Mouse (Mus musculus): ENCODE data around the gene Col9a3. TPM values are rescaled to one million over a fixed set of nuclear protein-coding genes. Genes with fewer than 3 reads are reported as not detected.

Gene Col9a3
- polyA plus RNA-seq, 1 experiment: 38.8 TPM

- DNase-seq: no peak
- H3K4me1 ChIP-seq (ENCODE audit: control insufficient read depth, insufficient read depth, low read length): peaks cover 6% of the 10 kb centered on the region; the same call in 1 of the 2 replicates
- no peak for TF ChIP-seq POLR2A (IDR thresholded peaks at IDR 0.05; ENCODE audit: borderline replicate concordance, insufficient read depth, low read length)
- no peak for TF ChIP-seq CTCF (IDR thresholded peaks at IDR 0.05; ENCODE audit: borderline replicate concordance, insufficient read depth, low read depth, low read length)
- peak overlapping the region; percentile 52; the same call in 1 of the 2 replicates for H3K27ac ChIP-seq (ENCODE audit: insufficient read depth, low read length)
- no peaks in the 10 kb centered on the region for H3K27me3 ChIP-seq (ENCODE audit: control insufficient read depth, insufficient read depth, low read length)
- H3K4me3 ChIP-seq (replicated peaks; ENCODE audit: insufficient read depth, low read depth, low read length): peak overlapping the region; percentile 83
- 43% methylated on average over 6 of the region's 6 CpGs for WGBS
Observed at GRCm38 (mm10) chr2:180588736-180589122, 8.9 kb upstream of the Col9a3 start.

- H3K4me1 ChIP-seq (ENCODE audit: control insufficient read depth, insufficient read depth, low read length): peaks cover 3% of the 10 kb centered on the region; the same call in 1 of the 2 replicates
- peak; percentile 79 to 85 for DNase-seq
- H3K27ac ChIP-seq (ENCODE audit: insufficient read depth, low read length): peak within 1 kb of the TSS; percentile 79
- H3K27me3 ChIP-seq (ENCODE audit: control insufficient read depth, insufficient read depth, low read length): no peaks in the 10 kb centered on the region
- H3K4me3 ChIP-seq (replicated peaks; ENCODE audit: insufficient read depth, low read depth, low read length): peak within 1 kb of the TSS; percentile 83
- TF ChIP-seq CTCF (IDR thresholded peaks at IDR 0.05; ENCODE audit: borderline replicate concordance, insufficient read depth, low read depth, low read length) (no peak), POLR2A (IDR thresholded peaks at IDR 0.05; ENCODE audit: borderline replicate concordance, insufficient read depth, low read length) (peak; percentile 78)
- WGBS: under 1% methylated on average over 67 of the region's 67 CpGs
Observed at GRCm38 (mm10) chr2:180589123-180589831, 8.3 kb upstream of the Col9a3 start, which contains the start of gene Ogfr. TSS of gene Ogfr (plus strand) at chr2:180589245.

GRCm38 (mm10) chr2:180598157-180598705 lies 641 bp downstream of the Col9a3 start:
- Histone ChIP-seq H3K27ac (ENCODE audit: insufficient read depth, low read length) (no peak overlapping the region), H3K4me1 (ENCODE audit: control insufficient read depth, insufficient read depth, low read length) (peaks cover 19% of the 10 kb centered on the region), H3K27me3 (ENCODE audit: control insufficient read depth, insufficient read depth, low read length) (no peaks in the 10 kb centered on the region), H3K4me3 (replicated peaks; ENCODE audit: insufficient read depth, low read depth, low read length) (peak overlapping the region; percentile 3)
- 7% methylated on average over 40 of the region's 41 CpGs for WGBS
- peak; percentile 39 to 41 for DNase-seq
- TF ChIP-seq POLR2A (IDR thresholded peaks at IDR 0.05; ENCODE audit: borderline replicate concordance, insufficient read depth, low read length) (no peak), CTCF (IDR thresholded peaks at IDR 0.05; ENCODE audit: borderline replicate concordance, insufficient read depth, low read depth, low read length) (no peak)

GRCm38 (mm10) chr2:180600569-180601021 lies 3.0 kb downstream of the Col9a3 start:
- H3K27me3 ChIP-seq (ENCODE audit: control insufficient read depth, insufficient read depth, low read length): no peaks in the 10 kb centered on the region
- no peak for TF ChIP-seq POLR2A (IDR thresholded peaks at IDR 0.05; ENCODE audit: borderline replicate concordance, insufficient read depth, low read length)
- no peak for TF ChIP-seq CTCF (IDR thresholded peaks at IDR 0.05; ENCODE audit: borderline replicate concordance, insufficient read depth, low read depth, low read length)
- no peak overlapping the region for H3K27ac ChIP-seq (ENCODE audit: insufficient read depth, low read length)
- peak; percentile 63 to 80 for DNase-seq
- WGBS: 4% methylated on average over 8 of the region's 9 CpGs
- H3K4me1 ChIP-seq (ENCODE audit: control insufficient read depth, insufficient read depth, low read length): peaks cover 19% of the 10 kb centered on the region
- H3K4me3 ChIP-seq (replicated peaks; ENCODE audit: insufficient read depth, low read depth, low read length): no peak overlapping the region

- WGBS: 46% methylated on average over 6 of the region's 6 CpGs
- H3K4me3 ChIP-seq (replicated peaks; ENCODE audit: insufficient read depth, low read depth, low read length): no peak overlapping the region
- no peaks in the 10 kb centered on the region for H3K27me3 ChIP-seq (ENCODE audit: control insufficient read depth, insufficient read depth, low read length)
- TF ChIP-seq CTCF (IDR thresholded peaks at IDR 0.05; ENCODE audit: borderline replicate concordance, insufficient read depth, low read depth, low read length): no peak
- TF ChIP-seq POLR2A (IDR thresholded peaks at IDR 0.05; ENCODE audit: borderline replicate concordance, insufficient read depth, low read length): no peak
- H3K27ac ChIP-seq (ENCODE audit: insufficient read depth, low read length): no peak overlapping the region
- no peak for DNase-seq
- peaks cover 13% of the 10 kb centered on the region for H3K4me1 ChIP-seq (ENCODE audit: control insufficient read depth, insufficient read depth, low read length)
Observed at GRCm38 (mm10) chr2:180604781-180605180, 7.2 kb downstream of the Col9a3 start.

GRCm38 (mm10) chr2:180610283-180610682 lies 12.7 kb downstream of the Col9a3 start:
- WGBS: 90% methylated on average over 4 of the region's 4 CpGs
- DNase-seq: no peak
- TF ChIP-seq POLR2A (IDR thresholded peaks at IDR 0.05; ENCODE audit: borderline replicate concordance, insufficient read depth, low read length): no peak
- TF ChIP-seq CTCF (IDR thresholded peaks at IDR 0.05; ENCODE audit: borderline replicate concordance, insufficient read depth, low read depth, low read length): no peak
- H3K4me3 ChIP-seq (replicated peaks; ENCODE audit: insufficient read depth, low read depth, low read length): no peak overlapping the region
- no peaks in the 10 kb centered on the region for H3K4me1 ChIP-seq (ENCODE audit: control insufficient read depth, insufficient read depth, low read length)
- H3K27ac ChIP-seq (ENCODE audit: insufficient read depth, low read length): no peak overlapping the region
- H3K27me3 ChIP-seq (ENCODE audit: control insufficient read depth, insufficient read depth, low read length): no peaks in the 10 kb centered on the region

GRCm38 (mm10) chr2:180611882-180612281 lies 14.3 kb downstream of the Col9a3 start:
- Histone ChIP-seq H3K27me3 (ENCODE audit: control insufficient read depth, insufficient read depth, low read length) (no peaks in the 10 kb centered on the region), H3K4me1 (ENCODE audit: control insufficient read depth, insufficient read depth, low read length) (no peaks in the 10 kb centered on the region), H3K4me3 (replicated peaks; ENCODE audit: insufficient read depth, low read depth, low read length) (no peak overlapping the region), H3K27ac (ENCODE audit: insufficient read depth, low read length) (no peak overlapping the region)
- no peak for TF ChIP-seq POLR2A (IDR thresholded peaks at IDR 0.05; ENCODE audit: borderline replicate concordance, insufficient read depth, low read length)
- no peak for TF ChIP-seq CTCF (IDR thresholded peaks at IDR 0.05; ENCODE audit: borderline replicate concordance, insufficient read depth, low read depth, low read length)
- no peak for DNase-seq
- 92% methylated on average over 2 of the region's 2 CpGs for WGBS

Measured in cerebellum, adult 2 months (tissue).